Mouse (Mus musculus) midbrain, postnatal 0 days (tissue): ENCODE measurements around the gene Gpnmb. TPM values are rescaled to one million over a fixed set of nuclear protein-coding genes. Genes with fewer than 3 reads are reported as not detected.

ENCODE experiments used
- ATAC-seq: fragments of 200-750 bp; cut with Nextera tagmentation; 2 replicates; pipeline ENCODE4 v1.8.0; 2017; ENCODE audit warnings: moderate number of reproducible peaks, mild to moderate bottlenecking, moderate TSS enrichment, moderate library complexity; ENCODE audit not compliant: low FRiP score
- DNase-seq: peaks from one replicate; pipeline ENCODE4 v3.0.0-alpha.2; 2015; ENCODE audit warnings: low spot score
- H3K27ac ChIP-seq: fragments of 300-500 bp; sonication (generic); 2 replicates; pipeline ENCODE4 v1.5.1; 2014; ENCODE audit warnings: low read depth, mild to moderate bottlenecking, low read length, mixed read lengths
- H3K27me3 ChIP-seq: fragments of 300-500 bp; sonication (generic); 2 replicates; pipeline ENCODE4 v1.6.1; 2014; ENCODE audit warnings: low read length, control low read depth, mixed read lengths; ENCODE audit not compliant: insufficient read depth
- H3K36me3 ChIP-seq: fragments of 300-500 bp; sonication (generic); 2 replicates; pipeline ENCODE4 v1.6.1; 2014; ENCODE audit warnings: low read length, control low read depth, mixed read lengths; ENCODE audit not compliant: insufficient read depth
- H3K4me1 ChIP-seq: fragments of 300-500 bp; sonication (generic); 2 replicates; pipeline ENCODE4 v1.6.1; 2014; ENCODE audit warnings: mild to moderate bottlenecking, control low read depth, antibody characterized with exemption, low read length, mixed read lengths; ENCODE audit not compliant: insufficient read depth
- H3K4me2 ChIP-seq: fragments of 300-500 bp; sonication (generic); 2 replicates; pipeline ENCODE4 v1.6.1; 2014; ENCODE audit warnings: low read depth, mild to moderate bottlenecking, low read length, mixed read lengths; ENCODE audit not compliant: poor library complexity, severe bottlenecking
- H3K4me3 ChIP-seq: fragments of 300-500 bp; sonication (generic); 2 replicates; pipeline ENCODE4 v1.5.1; 2014; ENCODE audit warnings: low read depth, mild to moderate bottlenecking, low read length, moderate library complexity
- H3K9ac ChIP-seq: fragments of 300-500 bp; sonication (generic); replicated peaks from 2 replicates; pipeline ENCODE4 v1.6.1; 2014; ENCODE audit warnings: mild to moderate bottlenecking, low read length, moderate library complexity, mixed read lengths; ENCODE audit not compliant: poor library complexity, severe bottlenecking
- H3K9me3 ChIP-seq: fragments of 300-500 bp; sonication (generic); 2 replicates; pipeline ENCODE4 v1.6.1; 2016; ENCODE audit warnings: low read length, control low read depth
- CTCF ChIP-seq: IDR thresholded peaks from 2 replicates; pipeline ENCODE4 v1.5.1; 2016; ENCODE audit warnings: antibody characterized with exemption, mild to moderate bottlenecking
- WGBS: fragments of 180-500 bp; shearing (Covaris S2); extraction: QIAGEN DNeasy Blood & Tissue Kit; methylation state at CpG from one replicate; pipeline ENCODE4 v1.1.7; 2014; 5-methylcytosine and 5-hydroxymethylcytosine counted together
- polyA plus RNA-seq: library from polyadenylated mRNA; unstranded; fragments of >200 nt; fragmentation: Nextera tagmentation; extraction: Ambion mirVana; gene quantifications from 2 replicates; pipeline ENCODE4 v1.2.1, GENCODE M21; 2015
- total RNA-seq: library from RNA; depleted of rRNA; stranded (reverse); fragments of >200 nt; gene quantifications from 2 replicates; pipeline ENCODE4 v1.2.3, GENCODE M21; 2014

The Gpnmb gene
- total and polyA plus RNA-seq, 2 experiments from 2014 or later: 0.77 to 1.5 TPM

- Histone ChIP-seq H3K9me3 (no peaks in the 10 kb centered on the region), H3K36me3 (no peaks in the 10 kb centered on the region), H3K27me3 (no peaks in the 10 kb centered on the region), H3K9ac (no peak overlapping the region), H3K4me2 (peak overlapping the region; percentile 48), H3K27ac (no peak overlapping the region), H3K4me3 (peak overlapping the region; percentile 25; the same call in 1 of the 2 replicates), H3K4me1 (no peaks in the 10 kb centered on the region; the same call in 1 of the 2 replicates)
- DNase-seq: peak; percentile 73
- WGBS: 1% methylated on average over 9 of the region's 9 CpGs
- ATAC-seq: no peak
- TF ChIP-seq CTCF: peak; percentile 91
Observed at GRCm38 (mm10) chr6:49007981-49008380, 28.4 kb upstream of the Gpnmb start.

- TF ChIP-seq CTCF: no peak
- no peak overlapping the region for H3K27ac ChIP-seq
- no peak overlapping the region for H3K9ac ChIP-seq
- H3K4me2 ChIP-seq: peak overlapping the region; percentile 48
- no peaks in the 10 kb centered on the region; the same call in 1 of the 2 replicates for H3K4me1 ChIP-seq
- DNase-seq (no peak), ATAC-seq (no peak)
- WGBS: 27% methylated on average over 13 of the region's 13 CpGs
- H3K36me3 ChIP-seq: no peaks in the 10 kb centered on the region
- H3K4me3 ChIP-seq: peak overlapping the region; percentile 25; the same call in 1 of the 2 replicates
- H3K9me3 ChIP-seq: no peaks in the 10 kb centered on the region
- H3K27me3 ChIP-seq: no peaks in the 10 kb centered on the region
Observed at GRCm38 (mm10) chr6:49008420-49009160, 27.8 kb upstream of the Gpnmb start.

GRCm38 (mm10) chr6:49009161-49009555 lies 27.2 kb upstream of the Gpnmb start:
- H3K36me3 ChIP-seq: no peaks in the 10 kb centered on the region
- H3K4me3 ChIP-seq: no peak overlapping the region
- H3K4me1 ChIP-seq: no peaks in the 10 kb centered on the region; the same call in 1 of the 2 replicates
- no peaks in the 10 kb centered on the region for H3K27me3 ChIP-seq
- no peaks in the 10 kb centered on the region for H3K9me3 ChIP-seq
- no peak for ATAC-seq
- no peak for TF ChIP-seq CTCF
- no peak overlapping the region for H3K27ac ChIP-seq
- no peak overlapping the region for H3K4me2 ChIP-seq
- DNase-seq: peak; percentile 27
- WGBS: 21% methylated on average over 7 of the region's 7 CpGs
- H3K9ac ChIP-seq: no peak overlapping the region

- TF ChIP-seq CTCF: peak; percentile 46
Observed at GRCm38 (mm10) chr6:49009665-49010064, 26.7 kb upstream of the Gpnmb start.

GRCm38 (mm10) chr6:49011191-49011590 lies 25.2 kb upstream of the Gpnmb start:
- Histone ChIP-seq H3K36me3 (no peaks in the 10 kb centered on the region), H3K27me3 (no peaks in the 10 kb centered on the region), H3K4me3 (no peak overlapping the region), H3K4me2 (no peak overlapping the region), H3K9me3 (no peaks in the 10 kb centered on the region), H3K4me1 (no peaks in the 10 kb centered on the region; the same call in 1 of the 2 replicates), H3K27ac (no peak overlapping the region), H3K9ac (no peak overlapping the region)
- DNase-seq: no peak
- no peak for TF ChIP-seq CTCF
- WGBS: 85% methylated on average over 5 of the region's 5 CpGs
- no peak for ATAC-seq

More at GRCm38 (mm10) chr6:49009665-49010064, 26.7 kb upstream of the Gpnmb start:
- no peaks in the 10 kb centered on the region for H3K9me3 ChIP-seq
- H3K27me3 ChIP-seq: no peaks in the 10 kb centered on the region
- no peak overlapping the region for H3K27ac ChIP-seq
- ATAC-seq: no peak
- WGBS: 93% methylated on average over 1 of the region's 1 CpGs
- no peak overlapping the region for H3K4me2 ChIP-seq
- no peaks in the 10 kb centered on the region for H3K36me3 ChIP-seq
- DNase-seq: no peak
- H3K9ac ChIP-seq: no peak overlapping the region
- no peaks in the 10 kb centered on the region; the same call in 1 of the 2 replicates for H3K4me1 ChIP-seq
- H3K4me3 ChIP-seq: no peak overlapping the region

- H3K27ac ChIP-seq: no peak overlapping the region
- TF ChIP-seq CTCF: no peak
- DNase-seq: no peak
Observed at GRCm38 (mm10) chr6:49013023-49013422, 23.3 kb upstream of the Gpnmb start.

More at GRCm38 (mm10) chr6:49013023-49013422, 23.3 kb upstream of the Gpnmb start:
- Histone ChIP-seq H3K27me3 (no peaks in the 10 kb centered on the region), H3K9me3 (no peaks in the 10 kb centered on the region), H3K4me1 (no peaks in the 10 kb centered on the region; the same call in 1 of the 2 replicates), H3K4me2 (no peak overlapping the region), H3K4me3 (no peak overlapping the region), H3K9ac (no peak overlapping the region), H3K36me3 (no peaks in the 10 kb centered on the region)
- ATAC-seq: no peak
- WGBS: 87% methylated on average over 4 of the region's 4 CpGs
